Mouse (Mus musculus) lung, postnatal 0 days (tissue): ENCODE data around the gene Cog3.

Source experiments
- CTCF ChIP-seq: IDR thresholded peaks from 2 replicates; pipeline ENCODE4 v1.5.1; 2016; ENCODE audit warnings: antibody characterized with exemption, mild to moderate bottlenecking
- EP300 ChIP-seq: IDR thresholded peaks from 2 replicates; pipeline ENCODE4 v1.6.1; 2016; ENCODE audit warnings: antibody characterized with exemption, mild to moderate bottlenecking, control low read depth

DNA sequence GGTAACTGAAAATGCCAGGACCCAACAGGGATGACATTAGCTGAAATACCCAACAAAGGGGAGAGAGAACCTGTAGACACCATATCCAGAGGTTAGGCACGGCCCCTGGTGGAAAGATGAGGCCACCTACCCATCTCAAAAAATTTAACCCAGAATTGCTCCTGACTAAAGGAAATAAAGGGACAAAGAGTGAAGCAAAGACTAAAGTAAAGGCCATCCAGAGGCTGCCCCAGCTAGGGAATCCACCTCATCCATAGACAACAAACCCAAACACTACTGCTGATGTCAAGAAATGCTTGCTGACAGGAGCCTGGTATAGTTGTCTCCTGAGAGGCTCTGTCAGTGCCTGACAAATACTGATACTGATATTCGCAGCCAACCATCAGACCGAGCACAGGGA, 42.6 kb downstream of the Cog3 start:
- TF ChIP-seq CTCF (no peak), EP300 (no peak)
